Mouse (Mus musculus) lung, postnatal 10 days (tissue): ENCODE results near the gene Prrc2a.
"Not testable (repeated sequence)": the region's sequence is repeated elsewhere in the genome, so short reads cannot be mapped to it uniquely, and the experiment has no call there.

Experiments used
- DNase-seq: peaks from one replicate; pipeline ENCODE4 v3.0.0; 2021

Prrc2a gene

GRCm38 (mm10) chr17:35131500-35132173 lies 33.1 kb downstream of the Prrc2a start, which contains the start of gene Apom:
Apom (minus strand) TSS chr17:35132050.
- DNase-seq, result no peak

- DNase-seq, result no peak
Observed at GRCm38 (mm10) chr17:35131038-35131437, 33.7 kb downstream of the Prrc2a start.

DNA sequence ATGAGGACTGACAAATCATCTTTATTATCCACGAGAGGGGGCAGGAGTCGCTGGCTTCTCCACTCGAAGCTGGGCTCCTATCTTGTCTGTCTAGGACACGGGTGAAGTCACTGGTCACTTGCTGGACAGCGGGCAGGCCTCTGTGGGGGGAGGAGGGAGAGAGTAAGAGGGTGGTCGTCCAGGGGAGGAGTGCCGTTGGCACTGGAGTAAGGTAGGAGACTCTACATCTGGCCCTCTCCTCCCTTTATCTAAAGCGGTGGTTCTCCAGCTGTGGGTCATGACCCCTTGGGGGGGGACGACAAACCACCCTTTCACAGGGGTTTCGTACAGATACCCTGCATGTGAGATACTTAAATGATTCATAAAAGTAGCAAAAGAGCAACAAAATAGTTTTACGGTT lies 35.7 kb downstream of the Prrc2a start:
- no peak for DNase-seq

DNA sequence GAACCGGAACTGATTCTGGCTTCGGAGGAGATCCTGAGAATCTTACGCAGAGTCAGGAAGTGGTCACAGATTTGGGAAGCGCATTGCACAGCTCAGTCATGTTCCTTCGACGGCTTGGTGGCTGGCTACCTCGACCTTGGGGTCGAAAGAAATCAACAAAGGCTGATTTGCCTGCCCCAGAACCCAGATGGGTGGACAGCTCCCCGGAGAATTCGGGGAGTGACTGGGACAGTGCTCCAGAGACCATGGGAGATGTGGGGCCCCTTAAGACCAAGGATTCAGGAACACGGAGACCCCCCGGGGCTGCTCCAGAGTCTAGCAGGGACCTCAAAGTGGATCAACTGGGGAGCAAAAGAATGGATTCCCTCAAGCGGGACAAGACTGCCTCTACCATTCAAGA lies 37.7 kb downstream of the Prrc2a start:
- no peak for DNase-seq

DNA sequence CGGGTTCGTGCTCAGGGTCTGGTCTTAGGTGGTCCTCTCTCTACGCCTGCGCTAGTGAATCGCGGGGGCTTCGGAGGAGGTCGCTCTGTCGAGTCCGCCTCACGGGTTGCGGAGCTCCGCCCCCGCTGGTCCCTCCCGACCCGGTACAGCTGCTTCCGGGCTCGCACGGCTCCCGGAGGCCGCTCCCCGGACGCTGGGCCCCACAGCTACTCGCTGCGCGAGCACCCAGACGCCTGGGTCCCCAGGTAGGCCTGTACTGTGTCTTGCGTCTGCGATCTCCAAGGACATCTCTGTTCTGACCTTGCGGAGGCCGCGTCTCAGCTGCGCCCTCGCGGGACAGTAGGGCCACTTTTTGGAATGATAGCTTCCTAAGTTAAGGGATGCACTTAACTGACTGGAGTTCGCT lies 38.5 kb downstream of the Prrc2a start, which contains the start of gene D17H6S53E:
TSS of gene D17H6S53E (plus strand) at position 168 of the 406 bp plus-strand sequence.
- DNase-seq, result peak; percentile 84

- no peak for DNase-seq
Observed at GRCm38 (mm10) chr17:35125578-35125977, 39.1 kb downstream of the Prrc2a start.

GRCm38 (mm10) chr17:35125081-35125480 lies 39.6 kb downstream of the Prrc2a start:
- no peak for DNase-seq

- not testable (repeated sequence) for DNase-seq
Observed at GRCm38 (mm10) chr17:35124261-35124896, 40.3 kb downstream of the Prrc2a start.

- DNase-seq, result not testable (repeated sequence)
Observed at GRCm38 (mm10) chr17:35123287-35123686, 41.4 kb downstream of the Prrc2a start.

GRCm38 (mm10) chr17:35121871-35122303 lies 42.8 kb downstream of the Prrc2a start, which contains the start of gene Csnk2b:
Csnk2b (minus strand) TSS chr17:35122053.
- peak; percentile 78 for DNase-seq

GRCm38 (mm10) chr17:35121143-35121799 lies 43.4 kb downstream of the Prrc2a start, which contains the start of gene Gpank1:
Gpank1 (plus strand) TSS chr17:35121455.
- DNase-seq, result peak; percentile 99

GRCm38 (mm10) chr17:35120745-35121142 lies 44.0 kb downstream of the Prrc2a start:
- peak; percentile 55 for DNase-seq

DNA sequence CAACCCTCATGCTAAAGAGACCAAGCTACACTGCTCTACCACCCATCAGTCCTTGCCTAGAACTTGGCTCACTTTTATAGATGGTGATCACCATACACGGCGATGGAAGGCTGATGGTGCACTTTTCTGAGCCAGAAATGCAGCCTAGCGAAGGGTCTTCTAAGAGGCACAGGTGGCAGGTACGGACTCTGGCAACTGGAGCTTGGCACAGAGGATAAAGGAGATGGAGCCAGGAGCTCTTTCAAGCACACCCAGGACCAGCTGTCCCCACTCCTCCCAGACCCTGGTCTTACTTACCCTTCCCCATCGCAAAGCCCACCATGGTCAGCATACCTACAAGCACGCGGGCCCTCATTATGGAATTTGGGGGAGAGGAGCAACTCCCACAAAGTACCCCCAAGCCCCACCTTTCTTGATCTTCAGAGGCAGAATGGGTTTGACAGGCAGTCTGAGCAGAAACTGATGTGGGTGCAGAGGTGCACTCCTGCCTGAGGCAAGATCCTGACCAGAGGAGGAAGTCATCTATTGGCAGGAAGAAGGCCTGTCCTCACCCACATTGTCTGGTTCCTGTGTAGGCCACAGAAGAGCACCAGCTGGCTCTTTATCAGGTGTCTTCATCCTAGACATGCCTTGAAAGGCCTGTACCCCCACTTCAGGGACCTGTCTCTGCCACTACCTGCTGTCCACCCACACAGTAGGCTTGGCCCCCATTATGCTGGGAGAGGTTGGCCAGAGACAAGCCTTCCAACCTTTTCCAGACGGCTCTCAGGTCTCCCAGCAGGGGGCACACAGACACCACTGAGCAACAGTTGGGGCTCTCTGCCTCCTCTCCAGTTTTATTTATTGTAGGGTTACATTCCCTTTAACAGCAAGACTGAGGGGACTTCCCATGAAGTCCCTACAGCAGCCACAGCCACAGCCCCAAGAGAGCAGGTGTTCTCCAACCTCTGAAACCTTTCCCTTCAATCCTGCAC lies 49.4 kb downstream of the Prrc2a start, which contains the start of gene Ly6g5b:
TSS of gene Ly6g5b (minus strand) at position 383 of the 974 bp plus-strand sequence.
- peak; percentile 56 for DNase-seq

GRCm38 (mm10) chr17:35111774-35112173 lies 52.9 kb downstream of the Prrc2a start:
- peak; percentile 35 for DNase-seq

DNA sequence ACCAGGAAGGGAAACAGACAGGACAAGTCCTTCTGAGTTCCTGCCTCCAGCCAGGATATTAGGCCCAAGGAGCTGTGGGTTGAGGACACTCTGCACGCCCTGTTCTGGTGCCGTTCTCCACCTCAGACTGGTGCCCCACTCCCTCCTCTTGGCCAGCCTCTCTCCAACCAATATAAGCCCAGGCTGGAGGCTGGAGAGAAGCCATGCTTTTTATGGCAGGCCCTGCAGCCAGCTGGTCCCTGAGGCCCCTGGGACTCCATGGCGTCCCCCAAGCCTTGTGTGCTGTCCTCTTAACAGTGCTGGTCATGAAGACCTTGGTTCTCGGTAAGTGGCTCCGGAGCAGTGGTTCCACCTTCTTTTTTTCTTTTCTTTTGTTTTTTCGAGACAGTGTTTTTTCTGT lies 56.6 kb downstream of the Prrc2a start, which contains the start of gene Ly6g5c:
TSS of gene Ly6g5c (plus strand) at position 183 of the 400 bp plus-strand sequence.
- DNase-seq, result no peak

DNA sequence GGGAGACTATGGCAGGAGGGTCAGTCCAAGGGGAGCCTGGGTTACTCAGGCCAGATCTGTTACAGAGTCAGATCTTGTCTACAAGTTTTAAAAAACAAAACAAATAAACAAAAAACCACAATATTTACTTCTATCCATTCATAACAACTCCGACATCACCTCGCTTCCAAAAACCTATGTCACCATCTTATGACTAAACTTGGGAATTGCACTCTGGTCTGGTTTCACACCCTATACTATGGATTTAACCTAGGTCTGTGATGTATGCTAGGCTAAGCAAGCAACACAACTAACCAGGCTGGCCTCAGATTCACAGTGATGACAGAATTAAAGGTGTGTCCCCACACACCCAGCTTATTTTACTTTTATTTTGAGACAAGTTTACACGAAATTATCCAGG lies 58.2 kb downstream of the Prrc2a start:
- DNase-seq, result no peak

- DNase-seq, result peak; percentile 51
Observed at GRCm38 (mm10) chr17:35105740-35106389, 58.8 kb downstream of the Prrc2a start.

DNA sequence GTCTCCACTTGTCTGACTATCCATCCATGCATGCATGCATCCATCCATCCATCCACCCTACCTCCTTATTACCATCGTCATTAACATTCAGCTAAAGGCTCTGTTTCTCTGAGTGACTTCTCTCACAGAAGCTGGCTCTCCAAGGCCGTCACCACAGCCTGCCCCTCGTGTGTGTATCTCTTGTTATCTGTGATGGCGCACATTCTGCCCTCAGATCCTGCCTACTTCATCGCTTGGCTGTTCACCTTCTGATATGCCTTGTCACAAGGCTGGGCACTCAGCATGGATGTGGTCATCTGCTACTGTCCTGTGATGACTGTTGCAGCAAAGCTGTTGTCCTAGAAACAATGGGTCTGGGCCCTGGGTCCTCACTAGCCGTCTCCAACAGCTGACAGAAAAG lies 59.9 kb downstream of the Prrc2a start:
- no peak for DNase-seq

- no peak for DNase-seq
Observed at GRCm38 (mm10) chr17:35104079-35104478, 60.6 kb downstream of the Prrc2a start.

- no peak for DNase-seq
Observed at GRCm38 (mm10) chr17:35103221-35103690, 61.4 kb downstream of the Prrc2a start.

DNA sequence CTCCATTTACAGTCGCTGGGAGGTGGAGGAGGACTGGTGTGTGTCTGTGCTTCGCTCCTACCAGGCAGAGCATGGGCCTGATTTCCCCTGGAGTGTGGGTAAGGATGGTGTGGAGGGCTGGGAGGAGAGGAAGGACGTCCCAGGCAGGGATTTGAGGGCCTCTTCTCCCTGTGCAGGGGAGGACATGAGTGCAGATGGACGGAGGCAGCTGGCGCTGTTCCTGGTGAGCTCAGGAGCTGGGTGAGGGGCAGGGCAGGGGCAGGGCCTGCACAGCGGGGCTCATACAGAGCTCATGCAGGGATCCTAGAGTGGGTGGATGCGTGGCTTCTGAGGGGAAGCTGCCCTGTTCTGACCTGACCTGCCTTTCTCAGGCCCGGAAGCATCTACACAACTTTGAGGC lies 62.4 kb downstream of the Prrc2a start:
- no peak for DNase-seq
